ENCODE assay signal across 21 mouse cellular contexts in the genomic region with DNA sequence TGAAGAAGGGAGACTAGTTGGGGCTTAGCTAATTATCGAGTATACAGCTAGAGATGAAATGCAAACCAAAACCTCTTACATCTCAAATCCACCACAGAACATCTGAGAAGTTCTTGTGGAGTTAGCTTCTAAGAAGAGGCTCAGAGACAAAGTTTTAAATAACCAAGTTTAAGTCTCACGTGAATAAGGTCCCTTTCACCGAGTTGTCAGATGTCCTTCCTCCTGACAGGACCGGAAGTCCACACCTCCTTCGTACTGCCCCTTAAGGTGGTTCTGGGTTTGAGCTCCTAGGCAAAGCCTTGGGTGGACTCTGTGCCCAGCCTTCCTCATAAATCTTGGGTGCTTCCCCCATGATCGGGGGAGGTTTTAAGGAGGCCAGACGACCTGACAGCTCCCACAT.
"Had no signal": no experiment of that assay in that cellular context is flagged by ENCODE, and none has a peak within 500 bp of the region (broad histone marks: within the 10 kb centered on the region; RNA-seq: fewer than 3 reads in every experiment).

No protein-coding gene starts in this region.

- H3K9ac ChIP-seq: liver, embryonic 15.5 days; liver, postnatal 0 days; lung, embryonic 15.5 days; midbrain, embryonic 13.5 days; midbrain, embryonic 15.5 days; neural tube, embryonic 12.5 days had no signal

- DNase-seq: liver, postnatal 0 days; lung, adult 2 months; lung, postnatal 14 days; lung, postnatal 36 days; retina, postnatal 1 day; right cerebral cortex, adult 18-20 months; right cerebral cortex, postnatal 25 days; right cerebral cortex, postnatal 4 days; spleen, adult 18-20 months; thymus, adult 18-20 months; thymus, postnatal 14 days; thymus, postnatal 36 days had no signal

- H3K27me3 ChIP-seq: liver, embryonic 15.5 days; lung, embryonic 15.5 days; megakaryocyte, embryonic 14.5 days; midbrain, embryonic 13.5 days; midbrain, embryonic 15.5 days; neural tube, embryonic 12.5 days had no signal

- H3K9me3 ChIP-seq: liver, embryonic 15.5 days; lung, embryonic 15.5 days; midbrain, embryonic 13.5 days; midbrain, embryonic 15.5 days; neural tube, embryonic 12.5 days had no signal

- H3K36me3 ChIP-seq: liver, embryonic 15.5 days; lung, embryonic 15.5 days; midbrain, embryonic 13.5 days; midbrain, embryonic 15.5 days; neural tube, embryonic 12.5 days had no signal

- H3K27ac ChIP-seq: liver, embryonic 15.5 days; lung, embryonic 15.5 days; macrophage; midbrain, embryonic 13.5 days; midbrain, embryonic 15.5 days; neural tube, embryonic 12.5 days had no signal

- H3K4me2 ChIP-seq: liver, embryonic 15.5 days; lung, embryonic 15.5 days; midbrain, embryonic 11.5 days; midbrain, embryonic 13.5 days; midbrain, embryonic 15.5 days; neural tube, embryonic 12.5 days had no signal

- ATAC-seq: liver, postnatal 0 days; lung, postnatal 0 days; midbrain, embryonic 13.5 days; midbrain, embryonic 15.5 days had no signal

- H3K4me1 ChIP-seq: liver, embryonic 15.5 days; lung, embryonic 15.5 days; megakaryocyte, embryonic 14.5 days; neural tube, embryonic 12.5 days had no signal

- H3K4me3 ChIP-seq: liver, embryonic 15.5 days; lung, embryonic 15.5 days; megakaryocyte, embryonic 14.5 days; midbrain, embryonic 13.5 days; midbrain, embryonic 15.5 days; neural tube, embryonic 12.5 days had no signal
